Comparison of ENCODE assay signal across 7 mouse cellular contexts in genomic region chr5:53947549-53948183, GRCm38 (mm10). TPM values are rescaled to one million over a fixed set of nuclear protein-coding genes. Genes with fewer than 3 reads are reported as not detected.
DNase-seq lines count a peak whose midpoint lies in the region; ATAC-seq and TF ChIP-seq lines count a peak whose summit lies in the region.

No protein-coding gene starts in this region.

- whole genome bisulfite sequencing in kidney, embryonic 16.5 days, result 27% methylated on average over 9 of the region's 9 CpGs
- 36% methylated on average over 9 of the region's 9 CpGs for WGBS in heart, embryonic 16.5 days
- WGBS in midbrain, postnatal 0 days, result 45% methylated on average over 9 of the region's 9 CpGs

- H3K9ac ChIP-seq in kidney, embryonic 16.5 days (replicated peaks; ENCODE audit: low read length), result no peak overlapping the region
- H3K9ac ChIP-seq in heart, embryonic 16.5 days (ENCODE audit: low read length), result no peak overlapping the region
- H3K9ac ChIP-seq in midbrain, postnatal 0 days (replicated peaks; ENCODE audit: low read length, poor library complexity, severe bottlenecking), result no peak overlapping the region

- H3K27ac ChIP-seq in kidney, embryonic 16.5 days (ENCODE audit: low read length), result peak overlapping the region; percentile 76
- peak overlapping the region; percentile 57 for H3K27ac ChIP-seq in heart, embryonic 16.5 days (ENCODE audit: low read length)
- no peak overlapping the region for H3K27ac ChIP-seq in midbrain, postnatal 0 days (ENCODE audit: low read depth, low read length)

- H3K36me3 ChIP-seq in kidney, embryonic 16.5 days (ENCODE audit: insufficient read depth, low read length), result no peaks in the 10 kb centered on the region
- H3K36me3 ChIP-seq in heart, embryonic 16.5 days (ENCODE audit: control insufficient read depth, insufficient read depth), result no peaks in the 10 kb centered on the region
- no peaks in the 10 kb centered on the region for H3K36me3 ChIP-seq in midbrain, postnatal 0 days (ENCODE audit: insufficient read depth, low read length)

- H3K9me3 ChIP-seq in kidney, embryonic 16.5 days (ENCODE audit: low read length), result no peaks in the 10 kb centered on the region
- no peaks in the 10 kb centered on the region for H3K9me3 ChIP-seq in heart, embryonic 16.5 days (replicated peaks; ENCODE audit: control insufficient read depth, low read length)
- H3K9me3 ChIP-seq in midbrain, postnatal 0 days (ENCODE audit: low read length), result no peaks in the 10 kb centered on the region

- DNase-seq in kidney, adult 8-10 months, result no peak
- DNase-seq in adrenal gland, postnatal 36 days, result peak; percentile 39 to 67
- peak; percentile 58 for DNase-seq in midbrain, postnatal 0 days (ENCODE audit: low spot score)
- DNase-seq in gastrocnemius, postnatal 25 days, result no peak
- DNase-seq in spleen, postnatal 10 days (ENCODE audit: low spot score in 2 of 2), result no peak

- no peak overlapping the region for H3K4me3 ChIP-seq in kidney, embryonic 16.5 days (ENCODE audit: low read length)
- H3K4me3 ChIP-seq in heart, embryonic 16.5 days (ENCODE audit: low read length), result no peak overlapping the region
- no peak overlapping the region for H3K4me3 ChIP-seq in midbrain, postnatal 0 days (ENCODE audit: low read depth, low read length)

- H3K4me1 ChIP-seq in kidney, embryonic 16.5 days (ENCODE audit: insufficient read depth, low read length), result peaks cover 27% of the 10 kb centered on the region
- H3K4me1 ChIP-seq in heart, embryonic 16.5 days (ENCODE audit: control insufficient read depth, insufficient read depth, low read length), result peaks cover 13% of the 10 kb centered on the region
- H3K4me1 ChIP-seq in midbrain, postnatal 0 days (ENCODE audit: insufficient read depth, low read length), result no peaks in the 10 kb centered on the region

- no peak for ATAC-seq in kidney, embryonic 16.5 days (ENCODE audit: low FRiP score, low TSS enrichment)
- ATAC-seq in heart, embryonic 16.5 days (replicated peaks; ENCODE audit: extremely low read depth, insufficient read depth, low FRiP score), result no peak
- peak; percentile 27; the same call in 1 of the 2 replicates for ATAC-seq in midbrain, postnatal 0 days (ENCODE audit: low FRiP score)

- no peak overlapping the region for H3K4me2 ChIP-seq in kidney, embryonic 16.5 days (replicated peaks; ENCODE audit: low read depth, low read length)
- no peak overlapping the region for H3K4me2 ChIP-seq in heart, embryonic 16.5 days (ENCODE audit: low read depth, low read length)
- no peak overlapping the region for H3K4me2 ChIP-seq in midbrain, postnatal 0 days (ENCODE audit: low read depth, low read length, poor library complexity, severe bottlenecking)

- no peak for TF ChIP-seq CTCF in midbrain, postnatal 0 days (IDR thresholded peaks at IDR 0.05)

- H3K27me3 ChIP-seq in kidney, embryonic 16.5 days (ENCODE audit: insufficient read depth, low read length), result no peaks in the 10 kb centered on the region
- no peaks in the 10 kb centered on the region for H3K27me3 ChIP-seq in heart, embryonic 16.5 days (ENCODE audit: control insufficient read depth, insufficient read depth, low read length)
- no peaks in the 10 kb centered on the region for H3K27me3 ChIP-seq in midbrain, postnatal 0 days (ENCODE audit: insufficient read depth, low read length)

RNA-seq across cellular contexts. Expression of gene Stim2, which starts 50.6 kb away (rescaled TPM):
- 18.0 and 19.6 TPM in 2 replicates for polyA plus RNA-seq in kidney, embryonic 16.5 days (2015; fragmentation: Nextera tagmentation; extraction: Ambion mirVana)
- 10 to 100 TPM; 25.6 to 29.1 TPM for total RNA-seq in adrenal gland, postnatal 36 days (2021)
- polyA plus RNA-seq in heart, embryonic 16.5 days (2015; fragmentation: Nextera tagmentation; extraction: Ambion mirVana), result 7.8 and 12.2 TPM in 2 replicates
- total RNA-seq in midbrain, postnatal 0 days (2014; rRNA removed), result 30.4 and 34.9 TPM in 2 replicates
- 29.2 and 29.8 TPM in 2 replicates for polyA plus RNA-seq in midbrain, postnatal 0 days (2015; fragmentation: Nextera tagmentation; extraction: Ambion mirVana)
- 10 to 100 TPM; 26.8 to 34.9 TPM for total RNA-seq in gastrocnemius, postnatal 25 days (2021)

Comparison
In these comparisons a context has a peak if more than half of its experiments do, and no peak if none do; other contexts are left out.
1. DNase-seq: peak in adrenal gland, postnatal 36 days (2 of 2) and midbrain, postnatal 0 days (single experiment); none in kidney, adult 8-10 months (0 of 2), gastrocnemius, postnatal 25 days (single experiment) and spleen, postnatal 10 days (0 of 2).